Mouse (Mus musculus) ovary, postnatal 10 days (tissue): ENCODE measurements around the gene Idh3a.

Experiments used
- DNase-seq: peaks from one replicate; pipeline ENCODE4 v3.0.0; 2022; ENCODE audit warnings: low spot score

The Idh3a gene

GRCm38 (mm10) chr9:54649360-54649759, 63.2 kb downstream of the Idh3a start:
- DNase-seq: no peak

DNA sequence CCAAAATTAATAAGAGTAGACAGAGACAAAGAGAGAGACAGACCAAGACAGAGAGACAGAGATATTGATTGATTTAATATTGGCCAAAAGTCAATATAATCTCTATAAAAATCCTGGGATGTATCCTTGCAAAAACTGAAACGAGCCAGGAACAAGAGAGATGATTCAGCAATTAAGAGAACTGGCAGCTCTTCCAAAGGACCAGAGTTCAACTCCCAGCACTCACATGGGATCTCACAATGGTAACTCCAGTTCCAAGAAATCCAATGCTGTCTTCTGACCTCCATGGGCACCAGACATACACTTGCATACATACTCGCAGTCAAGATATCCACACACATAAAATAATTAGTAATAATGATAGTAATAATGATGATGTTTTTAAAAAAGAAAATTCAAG, 66.6 kb downstream of the Idh3a start:
- no peak for DNase-seq
